ENCODE assay signal across 8 mouse cellular contexts in the genomic region with DNA sequence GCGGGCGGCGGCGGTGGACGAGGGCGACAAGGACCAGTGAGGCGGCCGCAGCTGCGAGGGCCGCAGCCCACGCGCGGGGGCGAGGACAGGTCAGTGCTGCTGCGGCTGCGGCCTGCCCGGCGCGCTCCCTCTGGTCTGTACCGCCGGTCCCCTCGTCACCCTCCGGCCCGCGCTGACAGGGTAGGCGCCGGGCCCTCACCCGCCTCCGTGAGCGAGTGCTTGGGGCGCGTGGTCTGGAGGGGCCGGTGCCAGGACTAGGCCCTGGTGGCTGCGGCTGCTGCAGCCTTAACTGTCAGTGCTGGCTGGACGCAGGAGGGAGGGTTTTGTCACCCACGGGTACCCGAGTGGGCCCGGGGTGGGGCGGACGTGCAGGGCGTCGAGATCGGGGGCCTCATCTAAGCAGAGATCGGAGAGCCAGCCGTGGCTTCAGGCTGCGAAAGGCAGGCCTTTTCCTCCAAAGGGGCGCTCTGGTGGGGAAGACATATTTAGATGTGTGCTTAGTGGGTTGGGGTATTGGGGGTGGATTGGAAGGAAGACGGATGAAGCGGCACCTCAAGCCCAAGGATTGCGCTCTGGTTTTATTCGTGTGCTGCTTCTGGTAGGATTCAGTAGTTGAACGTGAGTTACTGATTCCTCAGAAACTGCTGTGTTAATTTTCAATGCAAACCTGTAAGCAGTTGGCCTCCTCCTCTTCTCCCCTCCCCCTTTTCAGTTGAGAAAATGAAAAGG. TPM values are rescaled to one million over a fixed set of nuclear protein-coding genes. Genes with fewer than 3 reads are reported as not detected.
DNase-seq lines count a peak whose midpoint lies in the region; ATAC-seq and TF ChIP-seq lines count a peak whose summit lies in the region.

No protein-coding gene starts in this region.

- TF ChIP-seq POLR2A in testis, adult 2 months (IDR thresholded peaks at IDR 0.05; ENCODE audit: control insufficient read depth, low read depth, low read length): no peak

- DNase-seq in testis, postnatal 10 days (ENCODE audit: low spot score): no peak
- peak; percentile 24 for DNase-seq in embryo, embryonic 11.5 days (ENCODE audit: low read depth, low spot score)
- peak; percentile 39 to 67 for DNase-seq in gastrocnemius, postnatal 4 days (ENCODE audit: low spot score in 2 of 2)
- DNase-seq in liver: peak; percentile 69
- peak; percentile 65 for DNase-seq in stomach, postnatal 0 days (ENCODE audit: low spot score)

- TF ChIP-seq CTCF in testis, adult 2 months (IDR thresholded peaks at IDR 0.05; ENCODE audit: control insufficient read depth, insufficient read depth, insufficient replicate concordance, low read depth, low read length): no peak
- TF ChIP-seq CTCF in stomach, postnatal 0 days (IDR thresholded peaks at IDR 0.05; ENCODE audit: low read depth): no peak

- no peak for TF ChIP-seq EP300 in stomach, postnatal 0 days (optimal IDR thresholded peaks at IDR 0.05)

- peak; percentile 60 for ATAC-seq in intestine, embryonic 16.5 days
- peak; percentile 73 for ATAC-seq in midbrain, embryonic 16.5 days
- peak; percentile 49 for ATAC-seq in stomach, postnatal 0 days (ENCODE audit: low FRiP score, low TSS enrichment)

- H3K27ac ChIP-seq in testis, adult 2 months (ENCODE audit: control insufficient read depth, insufficient read depth, low read depth, low read length): peak overlapping the region; percentile 91
- H3K27ac ChIP-seq in intestine, embryonic 16.5 days (ENCODE audit: low read length): peak overlapping the region; percentile 97
- H3K27ac ChIP-seq in midbrain, embryonic 16.5 days (ENCODE audit: low read length): peak overlapping the region; percentile 98
- H3K27ac ChIP-seq in stomach, postnatal 0 days (replicated peaks): peak overlapping the region; percentile 99

- under 1% methylated on average over 44 of the region's 52 CpGs for WGBS in intestine, embryonic 16.5 days
- WGBS in midbrain, embryonic 16.5 days: under 1% methylated on average over 52 of the region's 52 CpGs
- 1% methylated on average over 37 of the region's 52 CpGs for WGBS in stomach, postnatal 0 days

- peak overlapping the region; percentile 46 for H3K4me2 ChIP-seq in intestine, embryonic 16.5 days (ENCODE audit: low read depth, low read length)
- peak overlapping the region; percentile 56 for H3K4me2 ChIP-seq in midbrain, embryonic 16.5 days (ENCODE audit: low read length)
- peak overlapping the region; percentile 66 for H3K4me2 ChIP-seq in stomach, postnatal 0 days (replicated peaks; ENCODE audit: low read depth)

- H3K27me3 ChIP-seq in testis, adult 2 months (ENCODE audit: control insufficient read depth, insufficient read depth, low read length): no peaks in the 10 kb centered on the region
- H3K27me3 ChIP-seq in intestine, embryonic 16.5 days (replicated peaks; ENCODE audit: control insufficient read depth, insufficient read depth, low read length): no peaks in the 10 kb centered on the region
- no peaks in the 10 kb centered on the region for H3K27me3 ChIP-seq in midbrain, embryonic 16.5 days (ENCODE audit: control insufficient read depth, insufficient read depth, low read depth, low read length)
- H3K27me3 ChIP-seq in stomach, postnatal 0 days (ENCODE audit: control insufficient read depth, insufficient read depth, low read length): no peaks in the 10 kb centered on the region

- peaks cover 2% of the 10 kb centered on the region; the same call in 1 of the 2 replicates for H3K4me1 ChIP-seq in testis, adult 2 months (ENCODE audit: control insufficient read depth, insufficient read depth, low read length)
- H3K4me1 ChIP-seq in intestine, embryonic 16.5 days (ENCODE audit: control insufficient read depth, insufficient read depth, low read length): peaks cover 3% of the 10 kb centered on the region; the same call in 1 of the 2 replicates
- H3K4me1 ChIP-seq in midbrain, embryonic 16.5 days (ENCODE audit: control insufficient read depth, insufficient read depth, low read length): peaks cover 16% of the 10 kb centered on the region
- H3K4me1 ChIP-seq in stomach, postnatal 0 days (replicated peaks; ENCODE audit: control insufficient read depth, insufficient read depth): no peaks in the 10 kb centered on the region

- peak overlapping the region; percentile 99 for H3K9ac ChIP-seq in intestine, embryonic 16.5 days (ENCODE audit: low read depth, low read length)
- H3K9ac ChIP-seq in midbrain, embryonic 16.5 days (ENCODE audit: low read depth, low read length): peak overlapping the region; percentile 98
- H3K9ac ChIP-seq in stomach, postnatal 0 days (ENCODE audit: low read length): peak overlapping the region; percentile 99

- no peaks in the 10 kb centered on the region for H3K9me3 ChIP-seq in intestine, embryonic 16.5 days (ENCODE audit: control insufficient read depth, low read length)
- H3K9me3 ChIP-seq in midbrain, embryonic 16.5 days (replicated peaks; ENCODE audit: control insufficient read depth, low read length, poor library complexity, severe bottlenecking): no peaks in the 10 kb centered on the region
- no peaks in the 10 kb centered on the region for H3K9me3 ChIP-seq in stomach, postnatal 0 days (ENCODE audit: control insufficient read depth, low read length)

- H3K4me3 ChIP-seq in testis, adult 2 months (ENCODE audit: control insufficient read depth, low read depth, low read length): peak overlapping the region; percentile 99
- peak overlapping the region; percentile 96 for H3K4me3 ChIP-seq in intestine, embryonic 16.5 days (ENCODE audit: low read length)
- H3K4me3 ChIP-seq in midbrain, embryonic 16.5 days (ENCODE audit: low read depth, low read length): peak overlapping the region; percentile 65
- peak overlapping the region; percentile 94 for H3K4me3 ChIP-seq in stomach, postnatal 0 days (ENCODE audit: low read depth, low read length)

- no peaks in the 10 kb centered on the region for H3K36me3 ChIP-seq in testis, adult 2 months (ENCODE audit: control insufficient read depth, insufficient read depth, low read length)
- H3K36me3 ChIP-seq in intestine, embryonic 16.5 days (ENCODE audit: control insufficient read depth, insufficient read depth, low read length): no peaks in the 10 kb centered on the region
- no peaks in the 10 kb centered on the region for H3K36me3 ChIP-seq in midbrain, embryonic 16.5 days (ENCODE audit: control insufficient read depth, insufficient read depth, low read length)
- H3K36me3 ChIP-seq in stomach, postnatal 0 days (ENCODE audit: control insufficient read depth, insufficient read depth, low read length): no peaks in the 10 kb centered on the region

RNA-seq across cellular contexts. Expression of gene Ube3a, which starts 0.8 kb away (rescaled TPM):
- polyA plus RNA-seq in testis, adult 2 months (2012; rRNA removed): 18.1 and 20.5 TPM in 2 replicates
- total RNA-seq in gastrocnemius, postnatal 4 days (2021): 100 to 1,000 TPM; 112 to 113 TPM
- 93.1 and 95.0 TPM in 2 replicates for polyA plus RNA-seq in intestine, embryonic 16.5 days (2015; fragmentation: Nextera tagmentation; extraction: Ambion mirVana)
- polyA plus RNA-seq in midbrain, embryonic 16.5 days (2015; fragmentation: Nextera tagmentation; extraction: Ambion mirVana): 160 and 171 TPM in 2 replicates
- polyA plus RNA-seq in stomach, postnatal 0 days (2015; fragmentation: Nextera tagmentation; extraction: Ambion mirVana): 83.7 and 84.6 TPM in 2 replicates
